Mouse (Mus musculus): Measurements from ENCODE around the gene Pramel4. TPM values are rescaled to one million over a fixed set of nuclear protein-coding genes. Genes with fewer than 3 reads are reported as not detected.
"Not testable (repeated sequence)": the region's sequence is repeated elsewhere in the genome, so short reads cannot be mapped to it uniquely, and the experiment has no call there.

Gene Pramel4
- not detected in 2 replicates for total RNA-seq (2014; fragmentation: Nextera tagmentation)
- not detected in 2 replicates for total RNA-seq (2017)

- not testable (repeated sequence) for ATAC-seq (replicated peaks; ENCODE audit: low FRiP score, low TSS enrichment, poor library complexity, severe bottlenecking)
These were observed at the start of gene Pramel4 for GRCm38 (mm10) chr4:144058826-144059225. Gene Pramel4 (plus strand): TSS chr4:144059126.

GRCm38 (mm10) chr4:144106174-144106573, 47.2 kb downstream of the Pramel4 start, which contains the start of gene Gm13102:
Gene Gm13102 (plus strand): TSS chr4:144106474.
- ATAC-seq (replicated peaks; ENCODE audit: low FRiP score, low TSS enrichment, poor library complexity, severe bottlenecking) = not testable (repeated sequence)

Other genes starting within 250 kb of the Pramel4 start
- gene Gm13084, start 243.0 kb upstream of the Pramel4 start, total RNA-seq (2014; fragmentation: Nextera tagmentation) = not detected in 2 replicates
- not detected in 2 replicates for gene Gm13084, start 243.0 kb upstream of the Pramel4 start, total RNA-seq (2017)
- not detected in 2 replicates for gene Gm13103, start 212.6 kb upstream of the Pramel4 start, total RNA-seq (2014; fragmentation: Nextera tagmentation)
- gene Gm13103, start 212.6 kb upstream of the Pramel4 start, total RNA-seq (2017) = not detected in 2 replicates
- gene Pramef6, start 158.7 kb upstream of the Pramel4 start, total RNA-seq (2014; fragmentation: Nextera tagmentation) = not detected in 2 replicates
- not detected in 2 replicates for gene Pramef6, start 158.7 kb upstream of the Pramel4 start, total RNA-seq (2017)
- not detected in 2 replicates for gene Pramef25, start 108.1 kb upstream of the Pramel4 start, total RNA-seq (2014; fragmentation: Nextera tagmentation)
- gene Pramef25, start 108.1 kb upstream of the Pramel4 start, total RNA-seq (2017) = not detected in 2 replicates
- not detected in 2 replicates for gene Gm13101, start 92.2 kb upstream of the Pramel4 start, total RNA-seq (2014; fragmentation: Nextera tagmentation)
- gene Gm13101, start 92.2 kb upstream of the Pramel4 start, total RNA-seq (2017) = not detected in 2 replicates
- gene Pramef17, start 64.8 kb upstream of the Pramel4 start, total RNA-seq (2014; fragmentation: Nextera tagmentation) = not detected in 2 replicates
- not detected in 2 replicates for gene Pramef17, start 64.8 kb upstream of the Pramel4 start, total RNA-seq (2017)
- not detected in 2 replicates for gene Gm13102, start 47.3 kb downstream of the Pramel4 start, total RNA-seq (2014; fragmentation: Nextera tagmentation)
- gene Gm13102, start 47.3 kb downstream of the Pramel4 start, total RNA-seq (2017) = not detected in 2 replicates
- gene Oog3, start 103.5 kb downstream of the Pramel4 start, total RNA-seq (2014; fragmentation: Nextera tagmentation) = not detected in 2 replicates
- not detected in 2 replicates for gene Oog3, start 103.5 kb downstream of the Pramel4 start, total RNA-seq (2017)
- gene Oog2, start 131.6 kb downstream of the Pramel4 start, total RNA-seq (2014; fragmentation: Nextera tagmentation) = not detected in 2 replicates
- not detected in 2 replicates for gene Oog2, start 131.6 kb downstream of the Pramel4 start, total RNA-seq (2017)
- not detected in 2 replicates for gene C87977, start 154.2 kb downstream of the Pramel4 start, total RNA-seq (2014; fragmentation: Nextera tagmentation)
- not detected in 2 replicates for gene C87977, start 154.2 kb downstream of the Pramel4 start, total RNA-seq (2017)
- gene Pramel5, start 221.4 kb downstream of the Pramel4 start, total RNA-seq (2014; fragmentation: Nextera tagmentation) = not detected in 2 replicates
- gene Pramel5, start 221.4 kb downstream of the Pramel4 start, total RNA-seq (2017) = not detected in 2 replicates

Data from megakaryocyte-erythroid progenitor cell, adult 5-6 weeks (primary cell).